Mouse (Mus musculus): ENCODE data around the gene Dlgap4. TPM values are rescaled to one million over a fixed set of nuclear protein-coding genes. Genes with fewer than 3 reads are reported as not detected.

Gene Dlgap4
- polyA plus RNA-seq (2017; shearing (Covaris generic)): 10 to 100 TPM; 80.8 to 87.0 TPM

DNA sequence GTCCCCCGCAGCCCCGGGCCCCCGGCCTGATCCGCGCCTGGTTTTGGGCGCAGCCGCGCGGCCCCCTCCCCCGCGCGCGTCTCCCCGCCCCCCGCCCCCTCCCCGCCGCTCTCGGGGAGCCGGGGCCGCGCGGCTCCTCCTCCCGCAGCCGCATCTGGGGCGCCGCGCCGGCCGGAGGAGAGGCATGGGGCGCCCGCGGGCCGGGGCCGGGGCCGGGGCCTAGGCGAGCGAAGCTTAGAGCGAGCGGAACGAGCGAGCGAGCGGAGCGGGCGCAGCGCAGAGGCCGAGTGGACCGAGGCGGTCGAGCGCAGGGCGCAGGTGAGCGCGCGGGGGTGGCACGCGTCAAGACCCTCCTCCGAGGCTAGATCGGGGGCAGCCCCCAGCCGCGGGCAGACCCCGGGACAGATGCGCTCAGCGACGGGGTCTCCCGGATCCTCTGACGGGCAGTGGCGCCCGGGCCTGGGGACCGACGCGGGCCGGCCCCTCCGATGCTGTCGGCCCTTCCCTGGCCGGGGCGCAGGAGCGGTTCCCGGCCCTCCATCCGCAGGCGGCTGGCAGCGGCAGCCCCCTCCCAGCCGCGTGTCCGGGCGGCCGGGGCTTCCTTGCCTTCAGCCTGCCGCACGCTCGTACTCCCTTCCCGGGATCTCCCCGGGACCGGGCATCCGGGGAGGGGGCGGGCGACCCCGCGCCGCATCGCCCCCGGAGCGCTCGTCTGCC lies at the start of gene Dlgap4:
Gene Dlgap4 (plus strand): TSS at position 165 of the 717 bp plus-strand sequence.

DNA sequence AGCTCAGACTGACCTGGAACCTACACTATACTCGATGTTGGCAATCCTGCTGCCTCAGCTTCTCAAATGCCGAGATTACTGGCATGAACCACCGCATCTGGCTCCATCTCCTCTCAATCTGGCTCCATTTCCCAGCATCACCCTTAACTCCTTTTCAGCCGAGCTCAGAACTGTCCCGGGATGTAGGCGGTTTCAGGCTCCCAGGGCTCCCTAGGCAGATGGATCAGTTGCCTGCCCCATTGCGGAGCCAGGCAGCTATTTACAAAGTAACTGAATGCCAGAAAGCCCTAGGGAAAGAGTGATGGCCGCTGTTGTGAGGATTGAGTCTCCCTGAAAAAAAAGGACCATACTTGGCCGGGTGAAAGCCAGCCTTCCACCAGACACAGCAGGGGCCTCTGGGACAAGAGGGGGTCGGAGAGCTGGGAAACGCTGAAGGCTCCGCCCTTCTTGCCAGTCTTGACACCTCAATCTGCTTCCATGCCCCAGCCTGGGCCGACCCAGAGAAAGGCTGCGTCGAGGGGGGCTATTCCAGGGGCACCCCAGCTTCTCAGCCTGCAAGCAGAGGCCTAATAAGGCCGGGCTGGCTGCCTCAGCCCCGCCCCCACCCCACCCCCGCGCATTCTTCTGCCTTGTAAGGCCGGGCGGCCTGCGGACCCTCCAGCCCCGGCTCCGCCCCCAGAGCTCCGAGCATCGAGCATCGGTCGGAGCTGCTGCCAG lies 161.4 kb downstream of the Dlgap4 start, which contains the start of gene Myl9:
Gene Myl9 (plus strand): TSS at position 683 of the 717 bp plus-strand sequence.

Other genes with a start within 250 kb of the Dlgap4 start
- gene Epb41l1, start 192.8 kb upstream of the Dlgap4 start, polyA plus RNA-seq (2017; shearing (Covaris generic)): under 1 TPM; 0.33 to 0.77 TPM
- 10 to 100 TPM; 24.7 to 27.8 TPM for gene Aar2, start 66.1 kb upstream of the Dlgap4 start, polyA plus RNA-seq (2017; shearing (Covaris generic))
- gene Myl9, start 161.7 kb downstream of the Dlgap4 start, polyA plus RNA-seq (2017; shearing (Covaris generic)): 1 to 10 TPM in 1 of 2 experiments, not detected in 1; 1.2 TPM
- 10 to 100 TPM; 16.9 to 17.1 TPM for gene Tgif2, start 226.3 kb downstream of the Dlgap4 start, polyA plus RNA-seq (2017; shearing (Covaris generic))
- gene 4930518I15Rik, start 244.2 kb downstream of the Dlgap4 start, polyA plus RNA-seq (2017; shearing (Covaris generic)): 1 to 10 TPM; 3.6 to 5.4 TPM
- gene Rab5if, start 249.4 kb downstream of the Dlgap4 start, polyA plus RNA-seq (2017; shearing (Covaris generic)): 100 to 1,000 TPM; 146 to 172 TPM